Mouse (Mus musculus): ENCODE data around the gene Nup93. TPM values are rescaled to one million over a fixed set of nuclear protein-coding genes. Genes with fewer than 3 reads are reported as not detected.

Gene Nup93
- polyA plus RNA-seq, 1 experiment from 2014 or later = 135 TPM

GRCm38 (mm10) chr8:94330733-94331132, 116.4 kb downstream of the Nup93 start:
- Histone ChIP-seq H3K4me3 (ENCODE audit: low read depth, low read length) (no peak overlapping the region), H3K4me2 (ENCODE audit: low read depth, low read length, severe bottlenecking) (no peak overlapping the region), H3K4me1 (replicated peaks; ENCODE audit: control insufficient read depth, insufficient read depth, low read length) (no peaks in the 10 kb centered on the region), H3K36me3 (ENCODE audit: control insufficient read depth, insufficient read depth, low read length) (no peaks in the 10 kb centered on the region), H3K27ac (ENCODE audit: low read depth, low read length) (no peak overlapping the region), H3K9ac (ENCODE audit: low read length) (no peak overlapping the region), H3K27me3 (ENCODE audit: control insufficient read depth, insufficient read depth, low read length) (no peaks in the 10 kb centered on the region), H3K9me3 (ENCODE audit: control insufficient read depth, low read length) (no peaks in the 10 kb centered on the region)
- DNase-seq (ENCODE audit: low spot score) (peak; percentile 79), ATAC-seq (replicated peaks; ENCODE audit: low FRiP score) (peak; percentile 39; the same call in 1 of the 2 replicates)
- 33% methylated on average over 4 of the region's 4 CpGs for WGBS

- no peak overlapping the region for H3K9ac ChIP-seq (ENCODE audit: low read length)
- DNase-seq (ENCODE audit: low spot score) (no peak), ATAC-seq (replicated peaks; ENCODE audit: low FRiP score) (no peak)
- H3K4me3 ChIP-seq (ENCODE audit: low read depth, low read length) = no peak overlapping the region
- H3K36me3 ChIP-seq (ENCODE audit: control insufficient read depth, insufficient read depth, low read length) = no peaks in the 10 kb centered on the region
- no peak overlapping the region for H3K27ac ChIP-seq (ENCODE audit: low read depth, low read length)
- H3K4me1 ChIP-seq (replicated peaks; ENCODE audit: control insufficient read depth, insufficient read depth, low read length) = no peaks in the 10 kb centered on the region
- WGBS = 51% methylated on average over 5 of the region's 5 CpGs
- H3K4me2 ChIP-seq (ENCODE audit: low read depth, low read length, severe bottlenecking) = no peak overlapping the region
- no peaks in the 10 kb centered on the region for H3K9me3 ChIP-seq (ENCODE audit: control insufficient read depth, low read length)
- H3K27me3 ChIP-seq (ENCODE audit: control insufficient read depth, insufficient read depth, low read length) = no peaks in the 10 kb centered on the region
Observed at GRCm38 (mm10) chr8:94333345-94333744, 119.0 kb downstream of the Nup93 start.

GRCm38 (mm10) chr8:94337559-94337958, 123.2 kb downstream of the Nup93 start:
- no peak overlapping the region for H3K27ac ChIP-seq (ENCODE audit: low read depth, low read length)
- no peaks in the 10 kb centered on the region for H3K4me1 ChIP-seq (replicated peaks; ENCODE audit: control insufficient read depth, insufficient read depth, low read length)
- H3K27me3 ChIP-seq (ENCODE audit: control insufficient read depth, insufficient read depth, low read length) = no peaks in the 10 kb centered on the region
- WGBS = 87% methylated on average over 8 of the region's 8 CpGs
- DNase-seq (ENCODE audit: low spot score) (no peak), ATAC-seq (replicated peaks; ENCODE audit: low FRiP score) (no peak)
- no peak overlapping the region for H3K4me2 ChIP-seq (ENCODE audit: low read depth, low read length, severe bottlenecking)
- H3K9ac ChIP-seq (ENCODE audit: low read length) = no peak overlapping the region
- H3K36me3 ChIP-seq (ENCODE audit: control insufficient read depth, insufficient read depth, low read length) = no peaks in the 10 kb centered on the region
- H3K4me3 ChIP-seq (ENCODE audit: low read depth, low read length) = no peak overlapping the region
- H3K9me3 ChIP-seq (ENCODE audit: control insufficient read depth, low read length) = no peaks in the 10 kb centered on the region

- 87% methylated on average over 7 of the region's 7 CpGs for WGBS
- ATAC-seq (replicated peaks; ENCODE audit: low FRiP score) (no peak), DNase-seq (ENCODE audit: low spot score) (no peak)
- Histone ChIP-seq H3K4me1 (replicated peaks; ENCODE audit: control insufficient read depth, insufficient read depth, low read length) (no peaks in the 10 kb centered on the region), H3K27me3 (ENCODE audit: control insufficient read depth, insufficient read depth, low read length) (no peaks in the 10 kb centered on the region), H3K9ac (ENCODE audit: low read length) (no peak overlapping the region), H3K4me3 (ENCODE audit: low read depth, low read length) (no peak overlapping the region), H3K4me2 (ENCODE audit: low read depth, low read length, severe bottlenecking) (no peak overlapping the region), H3K9me3 (ENCODE audit: control insufficient read depth, low read length) (no peaks in the 10 kb centered on the region), H3K27ac (ENCODE audit: low read depth, low read length) (no peak overlapping the region), H3K36me3 (ENCODE audit: control insufficient read depth, insufficient read depth, low read length) (no peaks in the 10 kb centered on the region)
Observed at GRCm38 (mm10) chr8:94340796-94341195, 126.4 kb downstream of the Nup93 start.

- H3K4me2 ChIP-seq (ENCODE audit: low read depth, low read length, severe bottlenecking) = no peak overlapping the region
- H3K9ac ChIP-seq (ENCODE audit: low read length) = no peak overlapping the region
- no peak for ATAC-seq (replicated peaks; ENCODE audit: low FRiP score)
- H3K27ac ChIP-seq (ENCODE audit: low read depth, low read length) = no peak overlapping the region
- H3K4me1 ChIP-seq (replicated peaks; ENCODE audit: control insufficient read depth, insufficient read depth, low read length) = no peaks in the 10 kb centered on the region
- DNase-seq (ENCODE audit: low spot score) = no peak
- no peaks in the 10 kb centered on the region for H3K27me3 ChIP-seq (ENCODE audit: control insufficient read depth, insufficient read depth, low read length)
- H3K4me3 ChIP-seq (ENCODE audit: low read depth, low read length) = no peak overlapping the region
- H3K9me3 ChIP-seq (ENCODE audit: control insufficient read depth, low read length) = no peaks in the 10 kb centered on the region
- 91% methylated on average over 10 of the region's 10 CpGs for WGBS
- H3K36me3 ChIP-seq (ENCODE audit: control insufficient read depth, insufficient read depth, low read length) = no peaks in the 10 kb centered on the region
Observed at GRCm38 (mm10) chr8:94342691-94343090, 128.3 kb downstream of the Nup93 start.

DNA sequence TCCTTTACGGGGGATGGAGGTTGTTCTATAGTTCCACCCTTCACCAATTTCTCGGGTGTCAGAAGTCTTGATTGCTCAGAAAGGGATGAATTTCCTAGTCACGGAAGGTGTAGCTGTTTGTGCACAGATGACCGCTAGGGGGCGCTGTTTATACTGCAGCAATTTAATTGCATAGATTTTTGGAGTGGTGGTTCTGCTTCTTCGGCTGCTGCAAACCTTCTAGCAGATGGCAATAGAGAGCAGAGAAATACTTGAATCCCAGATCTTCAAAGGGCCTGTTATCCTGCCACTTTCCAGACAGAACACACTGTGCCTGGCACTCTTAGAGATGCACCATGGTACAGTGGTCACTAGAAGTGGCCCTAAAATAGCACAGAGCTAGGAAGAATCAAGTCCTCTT, 128.9 kb downstream of the Nup93 start:
- Histone ChIP-seq H3K4me1 (replicated peaks; ENCODE audit: control insufficient read depth, insufficient read depth, low read length) (no peaks in the 10 kb centered on the region), H3K9me3 (ENCODE audit: control insufficient read depth, low read length) (no peaks in the 10 kb centered on the region), H3K4me3 (ENCODE audit: low read depth, low read length) (no peak overlapping the region), H3K27me3 (ENCODE audit: control insufficient read depth, insufficient read depth, low read length) (no peaks in the 10 kb centered on the region), H3K27ac (ENCODE audit: low read depth, low read length) (no peak overlapping the region), H3K4me2 (ENCODE audit: low read depth, low read length, severe bottlenecking) (no peak overlapping the region), H3K9ac (ENCODE audit: low read length) (no peak overlapping the region), H3K36me3 (ENCODE audit: control insufficient read depth, insufficient read depth, low read length) (no peaks in the 10 kb centered on the region)
- 20% methylated on average over 6 of the region's 6 CpGs for WGBS
- DNase-seq (ENCODE audit: low spot score) (peak; percentile 83), ATAC-seq (replicated peaks; ENCODE audit: low FRiP score) (no peak)

- ATAC-seq (replicated peaks; ENCODE audit: low FRiP score) (no peak), DNase-seq (ENCODE audit: low spot score) (no peak)
- Histone ChIP-seq H3K27ac (ENCODE audit: low read depth, low read length) (no peak overlapping the region), H3K4me1 (replicated peaks; ENCODE audit: control insufficient read depth, insufficient read depth, low read length) (no peaks in the 10 kb centered on the region), H3K4me3 (ENCODE audit: low read depth, low read length) (no peak overlapping the region), H3K9me3 (ENCODE audit: control insufficient read depth, low read length) (no peaks in the 10 kb centered on the region), H3K27me3 (ENCODE audit: control insufficient read depth, insufficient read depth, low read length) (no peaks in the 10 kb centered on the region), H3K36me3 (ENCODE audit: control insufficient read depth, insufficient read depth, low read length) (no peaks in the 10 kb centered on the region), H3K9ac (ENCODE audit: low read length) (no peak overlapping the region), H3K4me2 (ENCODE audit: low read depth, low read length, severe bottlenecking) (no peak overlapping the region)
- 90% methylated on average over 11 of the region's 11 CpGs for WGBS
Observed at GRCm38 (mm10) chr8:94343778-94344320, 129.5 kb downstream of the Nup93 start.

GRCm38 (mm10) chr8:94345657-94346056, 131.3 kb downstream of the Nup93 start:
- Histone ChIP-seq H3K27me3 (ENCODE audit: control insufficient read depth, insufficient read depth, low read length) (no peaks in the 10 kb centered on the region), H3K9ac (ENCODE audit: low read length) (no peak overlapping the region), H3K9me3 (ENCODE audit: control insufficient read depth, low read length) (no peaks in the 10 kb centered on the region), H3K4me3 (ENCODE audit: low read depth, low read length) (no peak overlapping the region), H3K4me2 (ENCODE audit: low read depth, low read length, severe bottlenecking) (no peak overlapping the region), H3K4me1 (replicated peaks; ENCODE audit: control insufficient read depth, insufficient read depth, low read length) (no peaks in the 10 kb centered on the region), H3K36me3 (ENCODE audit: control insufficient read depth, insufficient read depth, low read length) (no peaks in the 10 kb centered on the region), H3K27ac (ENCODE audit: low read depth, low read length) (no peak overlapping the region)
- DNase-seq (ENCODE audit: low spot score) = no peak
- no peak for ATAC-seq (replicated peaks; ENCODE audit: low FRiP score)
- WGBS = 82% methylated on average over 4 of the region's 4 CpGs

DNA sequence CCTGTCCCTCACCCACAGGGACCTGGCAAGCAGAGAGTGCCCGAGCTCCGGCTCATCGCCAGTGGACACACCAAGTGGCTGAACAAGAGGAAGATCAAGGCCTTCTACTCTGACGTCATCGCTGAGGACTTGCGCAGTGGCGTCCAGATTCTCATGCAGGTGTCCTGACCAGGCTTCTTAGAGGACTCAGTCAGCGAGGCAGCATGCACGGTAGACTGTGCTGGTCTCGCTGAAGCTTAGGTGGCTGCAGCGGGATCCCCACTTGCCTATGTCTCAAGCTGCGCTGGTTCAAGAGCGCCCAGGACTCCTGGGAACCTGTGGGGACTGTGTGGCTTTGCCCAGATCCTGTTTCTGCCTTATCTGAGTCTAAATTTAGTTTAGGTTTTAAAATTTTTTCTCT, 131.9 kb downstream of the Nup93 start:
- ATAC-seq (replicated peaks; ENCODE audit: low FRiP score) (no peak), DNase-seq (ENCODE audit: low spot score) (no peak)
- 92% methylated on average over 13 of the region's 13 CpGs for WGBS
- no peaks in the 10 kb centered on the region for H3K36me3 ChIP-seq (ENCODE audit: control insufficient read depth, insufficient read depth, low read length)
- no peaks in the 10 kb centered on the region for H3K9me3 ChIP-seq (ENCODE audit: control insufficient read depth, low read length)
- no peaks in the 10 kb centered on the region for H3K27me3 ChIP-seq (ENCODE audit: control insufficient read depth, insufficient read depth, low read length)
- H3K4me3 ChIP-seq (ENCODE audit: low read depth, low read length) = no peak overlapping the region
- no peaks in the 10 kb centered on the region for H3K4me1 ChIP-seq (replicated peaks; ENCODE audit: control insufficient read depth, insufficient read depth, low read length)
- no peak overlapping the region for H3K9ac ChIP-seq (ENCODE audit: low read length)
- no peak overlapping the region for H3K4me2 ChIP-seq (ENCODE audit: low read depth, low read length, severe bottlenecking)
- no peak overlapping the region for H3K27ac ChIP-seq (ENCODE audit: low read depth, low read length)
